Mouse (Mus musculus) kidney, postnatal 10 days (tissue): ENCODE measurements around the gene Alpk3.
A peak's percentile ranks its signal among the peaks of the same experiment; 100 is the strongest.

ENCODE experiments used
- DNase-seq: peaks from one replicate; pipeline ENCODE4 v3.0.0; 2021; ENCODE audit warnings: mixed read lengths

Alpk3 gene

GRCm38 (mm10) chr7:81057471-81057870 lies at the start of gene Alpk3:
Gene Alpk3 (plus strand): TSS chr7:81057600.
- DNase-seq, result peak; percentile 23

- DNase-seq, result no peak
Measured at GRCm38 (mm10) chr7:81008285-81008684, 49.1 kb upstream of the Alpk3 start.

- no peak for DNase-seq
Measured at GRCm38 (mm10) chr7:81011576-81011975, 45.8 kb upstream of the Alpk3 start.

GRCm38 (mm10) chr7:81020307-81020706 lies 37.1 kb upstream of the Alpk3 start:
- no peak for DNase-seq

- DNase-seq, result no peak
Measured at GRCm38 (mm10) chr7:81022731-81023130, 34.7 kb upstream of the Alpk3 start.

- DNase-seq, result no peak
Measured at GRCm38 (mm10) chr7:81024118-81024517, 33.3 kb upstream of the Alpk3 start.

- no peak for DNase-seq
Measured at GRCm38 (mm10) chr7:81024651-81025050, 32.7 kb upstream of the Alpk3 start.

GRCm38 (mm10) chr7:81025751-81026150 lies 31.6 kb upstream of the Alpk3 start:
- no peak for DNase-seq

- peak; percentile 58 for DNase-seq
Measured at GRCm38 (mm10) chr7:81039711-81040110, 17.7 kb upstream of the Alpk3 start.

GRCm38 (mm10) chr7:81043023-81043620 lies 14.3 kb upstream of the Alpk3 start:
- DNase-seq, result no peak

- DNase-seq, result no peak
Measured at GRCm38 (mm10) chr7:81047847-81048246, 9.6 kb upstream of the Alpk3 start.

- no peak for DNase-seq
Measured at GRCm38 (mm10) chr7:81048513-81048912, 8.9 kb upstream of the Alpk3 start.

- no peak for DNase-seq
Measured at GRCm38 (mm10) chr7:81049966-81050365, 7.4 kb upstream of the Alpk3 start.

- no peak for DNase-seq
Measured at GRCm38 (mm10) chr7:81055709-81056370, 1.6 kb upstream of the Alpk3 start.

GRCm38 (mm10) chr7:81057901-81058711 lies 706 bp downstream of the Alpk3 start:
- DNase-seq, result no peak

GRCm38 (mm10) chr7:81058712-81059154 lies 1.3 kb downstream of the Alpk3 start:
- DNase-seq, result no peak

GRCm38 (mm10) chr7:81059388-81059787 lies 2.0 kb downstream of the Alpk3 start:
- DNase-seq, result no peak

- DNase-seq, result peak; percentile 47
Measured at GRCm38 (mm10) chr7:81060908-81061307, 3.5 kb downstream of the Alpk3 start.

- peak; percentile 44 for DNase-seq
Measured at GRCm38 (mm10) chr7:81061936-81062335, 4.5 kb downstream of the Alpk3 start.

- DNase-seq, result no peak
Measured at GRCm38 (mm10) chr7:81063332-81063731, 5.9 kb downstream of the Alpk3 start.

GRCm38 (mm10) chr7:81066714-81067113 lies 9.3 kb downstream of the Alpk3 start:
- DNase-seq, result no peak

- DNase-seq, result peak; percentile 67
Measured at GRCm38 (mm10) chr7:81072463-81072862, 15.1 kb downstream of the Alpk3 start.

- no peak for DNase-seq
Measured at GRCm38 (mm10) chr7:81073273-81073672, 15.9 kb downstream of the Alpk3 start.

- no peak for DNase-seq
Measured at GRCm38 (mm10) chr7:81074546-81074945, 17.1 kb downstream of the Alpk3 start.
